Comparison of ENCODE assay signal across 19 mouse cellular contexts in the genomic region with DNA sequence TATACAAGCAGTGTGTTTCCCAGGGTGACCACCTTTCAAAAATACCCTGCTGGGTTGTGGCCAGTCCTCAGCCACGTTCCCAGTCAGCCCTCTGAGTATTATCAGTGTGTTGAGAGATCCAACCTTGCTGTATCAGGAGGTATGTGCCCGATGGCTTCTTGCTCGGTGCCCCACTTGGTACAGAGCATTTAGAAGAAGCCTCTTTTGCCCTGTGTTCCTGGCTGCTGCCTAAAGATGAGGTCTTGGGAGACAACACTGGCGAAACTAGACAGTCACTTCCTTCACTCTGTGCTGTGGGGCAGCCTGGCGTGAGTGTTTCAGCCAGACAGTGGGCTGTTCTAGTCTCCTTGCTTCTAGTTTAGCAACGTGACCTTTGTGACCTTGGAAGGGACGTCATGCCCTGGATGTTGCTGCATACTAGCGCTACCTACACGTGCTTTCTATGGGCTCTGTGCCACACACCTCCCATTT. TPM values are rescaled to one million over a fixed set of nuclear protein-coding genes. Genes with fewer than 3 reads are reported as not detected.
A peak's percentile ranks its signal among the peaks of the same experiment; 100 is the strongest.
DNase-seq lines count a peak whose midpoint lies in the region; ATAC-seq and TF ChIP-seq lines count a peak whose summit lies in the region.
"Had no signal": no experiment of that assay in that cellular context is flagged by ENCODE, and none has a peak within 500 bp of the region (broad histone marks: within the 10 kb centered on the region; RNA-seq: fewer than 3 reads in every experiment).

No protein-coding gene starts in this region.

- H3K36me3 ChIP-seq in hindbrain, postnatal 0 days (ENCODE audit: insufficient read depth, low read length), result no peaks in the 10 kb centered on the region
- H3K36me3 ChIP-seq in hindbrain, embryonic 14.5 days (replicated peaks; ENCODE audit: control insufficient read depth, insufficient read depth), result no peaks in the 10 kb centered on the region
- no peaks in the 10 kb centered on the region for H3K36me3 ChIP-seq in liver, embryonic 11.5 days (ENCODE audit: control insufficient read depth, insufficient read depth, low read length)
- H3K36me3 ChIP-seq in heart, embryonic 16.5 days (ENCODE audit: control insufficient read depth, insufficient read depth), result no peaks in the 10 kb centered on the region
- H3K36me3 ChIP-seq: embryonic facial prominence, embryonic 15.5 days; hindbrain, embryonic 10.5 days; intestine, embryonic 15.5 days; lung, embryonic 15.5 days had no signal

- TF ChIP-seq CTCF in hindbrain, postnatal 0 days (IDR thresholded peaks at IDR 0.05; ENCODE audit: low read depth), result no peak

- H3K27ac ChIP-seq in hindbrain, postnatal 0 days, result no peak overlapping the region
- H3K27ac ChIP-seq in hindbrain, embryonic 14.5 days, result no peak overlapping the region
- no peak overlapping the region for H3K27ac ChIP-seq in liver, embryonic 11.5 days (ENCODE audit: low read depth, low read length)
- peak overlapping the region; percentile 86 for H3K27ac ChIP-seq in heart, embryonic 16.5 days (ENCODE audit: low read length)
- H3K27ac ChIP-seq: embryonic facial prominence, embryonic 15.5 days; forebrain, embryonic 13.5 days; gastrocnemius, adult 2 months; hindbrain, embryonic 10.5 days; intestine, embryonic 15.5 days; lung, embryonic 15.5 days had no signal

- 66% methylated on average over 9 of the region's 9 CpGs for WGBS in hindbrain, postnatal 0 days
- WGBS in hindbrain, embryonic 14.5 days, result 76% methylated on average over 9 of the region's 9 CpGs
- WGBS in liver, embryonic 11.5 days, result 69% methylated on average over 9 of the region's 9 CpGs
- WGBS in heart, embryonic 16.5 days, result 42% methylated on average over 9 of the region's 9 CpGs

- no peak overlapping the region for H3K4me2 ChIP-seq in hindbrain, postnatal 0 days (ENCODE audit: low read depth, low read length)
- H3K4me2 ChIP-seq in hindbrain, embryonic 14.5 days (replicated peaks), result no peak overlapping the region
- no peak overlapping the region for H3K4me2 ChIP-seq in liver, embryonic 11.5 days
- H3K4me2 ChIP-seq in heart, embryonic 16.5 days (ENCODE audit: low read depth, low read length), result 0 out of 2 replicates have a peak overlapping the region, but pooled peaks have one; percentile 3
- H3K4me2 ChIP-seq: embryonic facial prominence, embryonic 15.5 days; forebrain, embryonic 13.5 days; intestine, embryonic 15.5 days; lung, embryonic 15.5 days had no signal

- no peaks in the 10 kb centered on the region for H3K4me1 ChIP-seq in hindbrain, postnatal 0 days (ENCODE audit: insufficient read depth, low read length)
- H3K4me1 ChIP-seq in hindbrain, embryonic 14.5 days (replicated peaks; ENCODE audit: control insufficient read depth, insufficient read depth, low read length), result no peaks in the 10 kb centered on the region
- no peaks in the 10 kb centered on the region for H3K4me1 ChIP-seq in liver, embryonic 11.5 days (replicated peaks; ENCODE audit: control insufficient read depth, insufficient read depth, low read length)
- peaks cover 21% of the 10 kb centered on the region for H3K4me1 ChIP-seq in heart, embryonic 16.5 days (ENCODE audit: control insufficient read depth, insufficient read depth, low read length)
- H3K4me1 ChIP-seq: embryonic facial prominence, embryonic 15.5 days; forebrain, embryonic 13.5 days; hindbrain, embryonic 10.5 days; intestine, embryonic 15.5 days; lung, embryonic 15.5 days; megakaryocyte, embryonic 14.5 days had no signal

- no peaks in the 10 kb centered on the region for H3K9me3 ChIP-seq in hindbrain, postnatal 0 days (ENCODE audit: low read length)
- H3K9me3 ChIP-seq in hindbrain, embryonic 14.5 days (ENCODE audit: control insufficient read depth, low read length), result no peaks in the 10 kb centered on the region
- H3K9me3 ChIP-seq in liver, embryonic 11.5 days (ENCODE audit: control insufficient read depth, low read length), result no peaks in the 10 kb centered on the region
- peaks cover 2% of the 10 kb centered on the region for H3K9me3 ChIP-seq in heart, embryonic 16.5 days (replicated peaks; ENCODE audit: control insufficient read depth, low read length)
- H3K9me3 ChIP-seq: embryonic facial prominence, embryonic 15.5 days; forebrain, embryonic 13.5 days; hindbrain, embryonic 10.5 days; intestine, embryonic 15.5 days; lung, embryonic 15.5 days had no signal

- no peak for DNase-seq in hindbrain, postnatal 0 days (ENCODE audit: low spot score)
- DNase-seq in hindbrain, embryonic 14.5 days (ENCODE audit: low spot score), result no peak
- DNase-seq in liver, embryonic 11.5 days (ENCODE audit: low spot score), result no peak
- no peak for DNase-seq in liver
- DNase-seq: cerebellum, adult 8-10 months; gastrocnemius, adult 2 months; layer of hippocampus, adult 9-11 months; retina, postnatal 1 day had no signal

- no peak overlapping the region for H3K9ac ChIP-seq in hindbrain, postnatal 0 days (replicated peaks; ENCODE audit: low read length)
- no peak overlapping the region for H3K9ac ChIP-seq in hindbrain, embryonic 14.5 days
- H3K9ac ChIP-seq in liver, embryonic 11.5 days (ENCODE audit: low read depth, low read length), result no peak overlapping the region
- peak overlapping the region; percentile 27; the same call in 1 of the 2 replicates for H3K9ac ChIP-seq in heart, embryonic 16.5 days (ENCODE audit: low read length)
- H3K9ac ChIP-seq: embryonic facial prominence, embryonic 15.5 days; forebrain, embryonic 13.5 days; intestine, embryonic 15.5 days; lung, embryonic 15.5 days had no signal

- 0 out of 2 replicates have a peak, but pooled peaks have one; percentile 27 for ATAC-seq in hindbrain, postnatal 0 days
- no peak for ATAC-seq in hindbrain, embryonic 14.5 days (ENCODE audit: low FRiP score)
- ATAC-seq in liver, embryonic 11.5 days (replicated peaks; ENCODE audit: low FRiP score), result peak; percentile 23; the same call in 1 of the 2 replicates
- ATAC-seq in heart, embryonic 16.5 days (replicated peaks; ENCODE audit: extremely low read depth, insufficient read depth, low FRiP score), result peak; percentile 79
- no peak for ATAC-seq in CD4-positive, CD25-positive, alpha-beta regulatory T cell, adult 4 months
- no peak for ATAC-seq in erythroid progenitor cell, adult 5-6 weeks (replicated peaks; ENCODE audit: low FRiP score, poor library complexity, severe bottlenecking)
- ATAC-seq: forebrain, embryonic 13.5 days had no signal

- no peaks in the 10 kb centered on the region for H3K27me3 ChIP-seq in hindbrain, postnatal 0 days (ENCODE audit: insufficient read depth, low read length)
- H3K27me3 ChIP-seq in hindbrain, embryonic 14.5 days (ENCODE audit: control insufficient read depth, insufficient read depth, low read length), result no peaks in the 10 kb centered on the region
- H3K27me3 ChIP-seq in liver, embryonic 11.5 days (replicated peaks; ENCODE audit: control insufficient read depth, insufficient read depth, low read length), result no peaks in the 10 kb centered on the region
- H3K27me3 ChIP-seq in heart, embryonic 16.5 days (ENCODE audit: control insufficient read depth, insufficient read depth, low read length), result no peaks in the 10 kb centered on the region
- H3K27me3 ChIP-seq: embryonic facial prominence, embryonic 15.5 days; forebrain, embryonic 13.5 days; intestine, embryonic 15.5 days; lung, embryonic 15.5 days had no signal

- H3K4me3 ChIP-seq in hindbrain, postnatal 0 days (ENCODE audit: low read length), result no peak overlapping the region
- no peak overlapping the region for H3K4me3 ChIP-seq in hindbrain, embryonic 14.5 days (replicated peaks; ENCODE audit: low read length)
- H3K4me3 ChIP-seq in liver, embryonic 11.5 days (ENCODE audit: low read depth, low read length), result no peak overlapping the region
- H3K4me3 ChIP-seq in heart, embryonic 16.5 days (ENCODE audit: low read length), result no peak overlapping the region
- H3K4me3 ChIP-seq: embryonic facial prominence, embryonic 15.5 days; forebrain, embryonic 13.5 days; gastrocnemius, adult 2 months; hindbrain, embryonic 10.5 days; intestine, embryonic 15.5 days; lung, embryonic 15.5 days; megakaryocyte, embryonic 14.5 days had no signal

RNA-seq across cellular contexts. Expression of a gene that starts 29.9 kb away (rescaled TPM):
- 68.8 and 73.0 TPM in 2 replicates for total RNA-seq in hindbrain, postnatal 0 days (2014; rRNA removed)
- polyA plus RNA-seq in hindbrain, postnatal 0 days (2015; fragmentation: Nextera tagmentation; extraction: Ambion mirVana), result 30.6 and 31.1 TPM in 2 replicates
- polyA plus RNA-seq in hindbrain, embryonic 14.5 days (2014; fragmentation: Nextera tagmentation; extraction: Ambion mirVana), result 12.1 and 15.0 TPM in 2 replicates
- polyA plus RNA-seq in liver, embryonic 11.5 days (2014; fragmentation: Nextera tagmentation; extraction: Ambion mirVana), result 1.2 and 1.5 TPM in 2 replicates
- 2.8 and 6.7 TPM in 2 replicates for polyA plus RNA-seq in heart, embryonic 16.5 days (2015; fragmentation: Nextera tagmentation; extraction: Ambion mirVana)
- polyA plus RNA-seq in CD4-positive, CD25-positive, alpha-beta regulatory T cell, adult 4 months (2017; shearing (Covaris generic)), result not detected
- total RNA-seq in erythroid progenitor cell, adult 5-6 weeks (2015; ENCODE audit: low replicate concordance), result not detected in 2 replicates
- not detected in 2 replicates for total RNA-seq in erythroid progenitor cell, adult 5-6 weeks (2017; ENCODE audit: low replicate concordance)
- total RNA-seq: MEL; monocyte, adult 5-6 weeks had no signal

Comparison
In these comparisons a context has a peak if more than half of its experiments do, and no peak if none do; other contexts are left out.
1. ATAC-seq: peak in hindbrain, postnatal 0 days (single experiment), liver, embryonic 11.5 days (single experiment) and heart, embryonic 16.5 days (single experiment); none in hindbrain, embryonic 14.5 days (single experiment), CD4-positive, CD25-positive, alpha-beta regulatory T cell, adult 4 months (single experiment) and erythroid progenitor cell, adult 5-6 weeks (single experiment).